Mouse (Mus musculus): ENCODE data around the gene Vps13d. TPM values are rescaled to one million over a fixed set of nuclear protein-coding genes. Genes with fewer than 3 reads are reported as not detected.

Gene Vps13d
- total and polyA plus RNA-seq, 3 experiments: 9.4 to 9.8 (median 9.7) TPM

GRCm38 (mm10) chr4:144983228-144983744, 211.5 kb downstream of the Vps13d start:
- H3K4me3 ChIP-seq (replicated peaks in 1 of 3; ENCODE audit: low read depth in 2 of 3, low read length in 2 of 3, poor library complexity in 1 of 3): no peak overlapping the region
- H3K9ac ChIP-seq (ENCODE audit: insufficient read depth, low read depth): no peak overlapping the region
- dilution Hi-C loops (cut with MboI; ENCODE audit: extremely low pct_ligation_motif_present, extremely low pct_unique_long_range_greater_than_20kb, low sequenced_read_pairs): loop anchor here (25.0 kb wide), 1 partner anchor 96 kb away; the partner anchor contains the start of gene Dhrs3
- no peak overlapping the region for H3K27ac ChIP-seq (ENCODE audit: insufficient read depth, low read depth)
- peaks cover 54 to 96% of the 10 kb centered on the region in 2 experiments for H3K4me1 ChIP-seq (ENCODE audit: control insufficient read depth in 1 of 2, insufficient read depth in 2 of 2)
- no peaks in the 10 kb centered on the region for H3K9me3 ChIP-seq (replicated peaks; ENCODE audit: low read length)
- TF ChIP-seq ZKSCAN1 (IDR thresholded peaks at IDR 0.05; ENCODE audit: borderline replicate concordance, low read depth, low read length): no peak
- no peak for TF ChIP-seq MYC (IDR thresholded peaks at IDR 0.05; ENCODE audit: low read depth, low read length)
- H3K36me3 ChIP-seq (replicated peaks in 1 of 2; ENCODE audit: control insufficient read depth in 1 of 2, insufficient read depth in 1 of 2, low read length in 1 of 2): peaks cover 0 to 14% of the 10 kb centered on the region in 2 experiments
- H3K4me2 ChIP-seq (ENCODE audit: insufficient read depth, low read depth, poor library complexity, severe bottlenecking): no peak overlapping the region
- no peak for DNase-seq (ENCODE audit: extremely low read depth)
- no peaks in the 10 kb centered on the region for H3K27me3 ChIP-seq (replicated peaks)
- in situ Hi-C loops (cut with MboI; ENCODE audit: low pct_ligation_motif_present, low pct_unique_long_range_greater_than_20kb, low sequenced_read_pairs): no loop called here
- no peaks in the 10 kb centered on the region for H3K79me2 ChIP-seq (replicated peaks; ENCODE audit: control insufficient read depth, extremely low read depth, insufficient read depth, poor library complexity, severe bottlenecking)

- dilution Hi-C loops (cut with MboI; ENCODE audit: extremely low pct_ligation_motif_present, extremely low pct_unique_long_range_greater_than_20kb, low sequenced_read_pairs) (loop anchor here (25.0 kb wide), 1 partner anchor 94 kb away; the partner anchor contains the start of gene Dhrs3), in situ Hi-C loops (cut with MboI; ENCODE audit: low pct_ligation_motif_present, low pct_unique_long_range_greater_than_20kb, low sequenced_read_pairs) (no loop called here)
- Histone ChIP-seq H3K36me3 (replicated peaks in 1 of 2; ENCODE audit: control insufficient read depth in 1 of 2, insufficient read depth in 1 of 2, low read length in 1 of 2) (peaks cover 0 to 24% of the 10 kb centered on the region in 2 experiments), H3K79me2 (replicated peaks; ENCODE audit: control insufficient read depth, extremely low read depth, insufficient read depth, poor library complexity, severe bottlenecking) (no peaks in the 10 kb centered on the region), H3K4me3 (replicated peaks in 1 of 3; ENCODE audit: low read depth in 2 of 3, low read length in 2 of 3, poor library complexity in 1 of 3) (no peak overlapping the region), H3K4me2 (ENCODE audit: insufficient read depth, low read depth, poor library complexity, severe bottlenecking) (peak overlapping the region; percentile 43), H3K9me3 (replicated peaks; ENCODE audit: low read length) (no peaks in the 10 kb centered on the region), H3K27ac (ENCODE audit: insufficient read depth, low read depth) (peak overlapping the region; percentile 48; the same call in 1 of the 2 replicates), H3K4me1 (ENCODE audit: control insufficient read depth in 1 of 2, insufficient read depth in 2 of 2) (peaks cover 49 to 89% of the 10 kb centered on the region in 2 experiments), H3K27me3 (replicated peaks) (no peaks in the 10 kb centered on the region), H3K9ac (ENCODE audit: insufficient read depth, low read depth) (peak overlapping the region; percentile 17; the same call in 1 of the 2 replicates)
- DNase-seq (ENCODE audit: extremely low read depth): peak; percentile 73
- TF ChIP-seq JUN (IDR thresholded peaks at IDR 0.05; ENCODE audit: insufficient read depth, low read depth, low read length) (peak; percentile 64), CTCF (conservative IDR thresholded peaks at IDR 0.05 in 1 of 2, IDR thresholded peaks at IDR 0.05 in 1 of 2; ENCODE audit: low read depth in 2 of 2, low read length in 2 of 2) (no peak), SIN3A (IDR thresholded peaks at IDR 0.05; ENCODE audit: low read length) (0 out of 2 replicates have a peak, but pooled peaks have one; percentile 20), CHD1 (IDR thresholded peaks at IDR 0.05; ENCODE audit: low read depth, low read length) (no peak), ELF1 (IDR thresholded peaks at IDR 0.05; ENCODE audit: low read depth, low read length) (no peak), MYC (IDR thresholded peaks at IDR 0.05; ENCODE audit: low read depth, low read length) (0 out of 2 replicates have a peak, but pooled peaks have one; percentile 3), E2F4 (IDR thresholded peaks at IDR 0.05; ENCODE audit: insufficient replicate concordance, low read depth, low read length) (no peak), CHD2 (IDR thresholded peaks at IDR 0.05; ENCODE audit: low read length) (no peak), EP300 (IDR thresholded peaks at IDR 0.05; ENCODE audit: low read length) (peak; percentile 88), HCFC1 (IDR thresholded peaks at IDR 0.05; ENCODE audit: low read depth, low read length) (no peak), MAFK (IDR thresholded peaks at IDR 0.05; ENCODE audit: insufficient replicate concordance, low read length) (no peak), PAX5 (IDR thresholded peaks at IDR 0.05; ENCODE audit: low read length) (no peak), SMC3 (IDR thresholded peaks at IDR 0.05; ENCODE audit: low read depth, low read length) (no peak), KAT2A (IDR thresholded peaks at IDR 0.05; ENCODE audit: insufficient replicate concordance, low read length) (no peak), BHLHE40 (IDR thresholded peaks at IDR 0.05; ENCODE audit: low read depth, low read length) (peak; percentile 90), RAD21 (IDR thresholded peaks at IDR 0.05; ENCODE audit: low read depth, low read length) (no peak), IRF4 (IDR thresholded peaks at IDR 0.05; ENCODE audit: low read depth, low read length) (peak; percentile 73), ZC3H11A (IDR thresholded peaks at IDR 0.05; ENCODE audit: low read depth, low read length) (no peak), JUND (conservative IDR thresholded peaks at IDR 0.05; ENCODE audit: low read depth, low read length) (peak; percentile 65), MXI1 (IDR thresholded peaks at IDR 0.05; ENCODE audit: low read depth, low read length) (no peak), POLR2AphosphoS2 (IDR thresholded peaks at IDR 0.05; ENCODE audit: low read depth, low read length) (no peak), ZKSCAN1 (IDR thresholded peaks at IDR 0.05; ENCODE audit: borderline replicate concordance, low read depth, low read length) (no peak), NELFE (IDR thresholded peaks at IDR 0.05; ENCODE audit: low read depth, low read length) (no peak), MEF2A (IDR thresholded peaks at IDR 0.05; ENCODE audit: borderline replicate concordance, low read depth, low read length) (0 out of 2 replicates have a peak, but pooled peaks have one; percentile 42), USF1 (IDR thresholded peaks at IDR 0.05; ENCODE audit: low read depth, low read length) (peak; percentile 75), TCF12 (IDR thresholded peaks at IDR 0.05; ENCODE audit: low read depth, low read length) (no peak), ZMIZ1 (IDR thresholded peaks at IDR 0.05; ENCODE audit: low read depth, low read length) (no peak), UBTF (IDR thresholded peaks at IDR 0.05; ENCODE audit: low read depth, low read length) (no peak), USF2 (conservative IDR thresholded peaks at IDR 0.05; ENCODE audit: low read depth, low read length) (peak; percentile 48), NRF1 (IDR thresholded peaks at IDR 0.05; ENCODE audit: low read depth, low read length) (no peak)
Measured at GRCm38 (mm10) chr4:144980811-144981551, 213.8 kb downstream of the Vps13d start.

Measured in CH12.LX (cell line).